Mouse (Mus musculus) embryonic fibroblast, embryonic 13.5 days (primary cell): ENCODE measurements at regions not wholly inside any gene's neighbourhood (a gene's known extent, or its start where the extent isn't known, plus 50 kb on each side); places are given as distances from the start of the nearest gene placed in this dataset.

Experiments
- H3K27ac ChIP-seq: 2 replicates; pipeline ENCODE4 v1.5.1; 2012; ENCODE audit warnings: low read length, control low read depth, inconsistent platforms; ENCODE audit not compliant: insufficient read depth
- H3K4me1 ChIP-seq: 2 replicates; pipeline ENCODE4 v1.6.1; 2011; ENCODE audit warnings: low read length; ENCODE audit not compliant: control insufficient read depth, insufficient read depth
- H3K4me3 ChIP-seq: 2 replicates; pipeline ENCODE4 v1.5.1; 2011; ENCODE audit warnings: mild to moderate bottlenecking, control low read depth, low read length; ENCODE audit not compliant: insufficient read depth
- CTCF ChIP-seq: IDR thresholded peaks from 2 replicates; pipeline ENCODE4 v1.5.1; 2011; ENCODE audit warnings: mild to moderate bottlenecking, control low read depth, low read length, moderate library complexity, borderline replicate concordance; ENCODE audit not compliant: insufficient read depth
- POLR2A ChIP-seq: IDR thresholded peaks from 2 replicates; pipeline ENCODE4 v1.6.1; 2011; ENCODE audit warnings: low read depth, mild to moderate bottlenecking, control low read depth, low read length, moderate library complexity

- TF ChIP-seq POLR2A = no peak
- TF ChIP-seq CTCF = no peak
- Histone ChIP-seq H3K4me1 (no peaks in the 10 kb centered on the region), H3K4me3 (no peak overlapping the region), H3K27ac (no peak overlapping the region)
Observed at GRCm38 (mm10) chr11:114402556-114403320, 265.6 kb upstream of the Rpl38 start.

- TF ChIP-seq POLR2A (no peak), CTCF (peak; percentile 23; the same call in 1 of the 2 replicates)
- no peak overlapping the region for H3K4me3 ChIP-seq
- no peak overlapping the region for H3K27ac ChIP-seq
- H3K4me1 ChIP-seq = no peaks in the 10 kb centered on the region
Observed at GRCm38 (mm10) chr11:114400701-114401100, 267.6 kb upstream of the Rpl38 start.

GRCm38 (mm10) chr11:114392161-114392560, 276.2 kb upstream of the Rpl38 start:
- no peak for TF ChIP-seq CTCF
- TF ChIP-seq POLR2A = no peak
- no peak overlapping the region for H3K4me3 ChIP-seq
- no peak overlapping the region for H3K27ac ChIP-seq
- no peaks in the 10 kb centered on the region for H3K4me1 ChIP-seq

GRCm38 (mm10) chr11:114391553-114391952, 276.8 kb upstream of the Rpl38 start:
- TF ChIP-seq CTCF (no peak), POLR2A (no peak)
- Histone ChIP-seq H3K27ac (no peak overlapping the region), H3K4me3 (no peak overlapping the region), H3K4me1 (no peaks in the 10 kb centered on the region)

GRCm38 (mm10) chr11:114387091-114387490, 281.2 kb upstream of the Rpl38 start:
- no peak overlapping the region for H3K27ac ChIP-seq

GRCm38 (mm10) chr11:114379411-114379824, 288.9 kb upstream of the Rpl38 start:
- TF ChIP-seq CTCF (no peak), POLR2A (no peak)
- Histone ChIP-seq H3K27ac (no peak overlapping the region), H3K4me3 (no peak overlapping the region), H3K4me1 (no peaks in the 10 kb centered on the region)

More at GRCm38 (mm10) chr11:114387091-114387490, 281.2 kb upstream of the Rpl38 start:
- TF ChIP-seq POLR2A (no peak), CTCF (no peak)
- H3K4me1 ChIP-seq = no peaks in the 10 kb centered on the region
- no peak overlapping the region for H3K4me3 ChIP-seq

GRCm38 (mm10) chr11:114375921-114376320, 292.4 kb upstream of the Rpl38 start:
- Histone ChIP-seq H3K4me1 (no peaks in the 10 kb centered on the region), H3K4me3 (no peak overlapping the region), H3K27ac (no peak overlapping the region)
- TF ChIP-seq POLR2A = no peak
- TF ChIP-seq CTCF = no peak

GRCm38 (mm10) chr11:114370708-114371107, 297.6 kb upstream of the Rpl38 start:
- Histone ChIP-seq H3K27ac (no peak overlapping the region), H3K4me3 (no peak overlapping the region), H3K4me1 (no peaks in the 10 kb centered on the region)
- TF ChIP-seq POLR2A (no peak), CTCF (no peak)

GRCm38 (mm10) chr11:114367779-114368178, 300.5 kb upstream of the Rpl38 start:
- H3K4me1 ChIP-seq = no peaks in the 10 kb centered on the region
- H3K27ac ChIP-seq = no peak overlapping the region
- TF ChIP-seq CTCF = no peak
- no peak for TF ChIP-seq POLR2A
- H3K4me3 ChIP-seq = no peak overlapping the region

GRCm38 (mm10) chr11:114360946-114361345, 294.1 kb upstream of the Sdk2 start:
- no peak overlapping the region for H3K4me3 ChIP-seq
- TF ChIP-seq CTCF (no peak), POLR2A (no peak)
- H3K27ac ChIP-seq = no peak overlapping the region
- H3K4me1 ChIP-seq = no peaks in the 10 kb centered on the region
